Mouse (Mus musculus): ENCODE results near the gene Gm7247.
"Not testable (repeated sequence)": the region's sequence is repeated elsewhere in the genome, so short reads cannot be mapped to it uniquely, and the experiment has no call there.

The Gm7247 gene

GRCm38 (mm10) chr14:51361456-51361855 is at the start of gene Gm7247:
Gm7247 (plus strand) TSS chr14:51361756.
- DNase-seq (ENCODE audit: low spot score in 2 of 2), result no peak

- no peak for DNase-seq (ENCODE audit: low spot score in 2 of 2)
These were observed 37.6 kb upstream of the Gm7247 start for GRCm38 (mm10) chr14:51324001-51324400.

GRCm38 (mm10) chr14:51346027-51346426 is 15.5 kb upstream of the Gm7247 start:
- no peak for DNase-seq (ENCODE audit: low spot score in 2 of 2)

GRCm38 (mm10) chr14:51358111-51358982 is 3.2 kb upstream of the Gm7247 start:
- DNase-seq (ENCODE audit: low spot score in 2 of 2), result no peak

DNA sequence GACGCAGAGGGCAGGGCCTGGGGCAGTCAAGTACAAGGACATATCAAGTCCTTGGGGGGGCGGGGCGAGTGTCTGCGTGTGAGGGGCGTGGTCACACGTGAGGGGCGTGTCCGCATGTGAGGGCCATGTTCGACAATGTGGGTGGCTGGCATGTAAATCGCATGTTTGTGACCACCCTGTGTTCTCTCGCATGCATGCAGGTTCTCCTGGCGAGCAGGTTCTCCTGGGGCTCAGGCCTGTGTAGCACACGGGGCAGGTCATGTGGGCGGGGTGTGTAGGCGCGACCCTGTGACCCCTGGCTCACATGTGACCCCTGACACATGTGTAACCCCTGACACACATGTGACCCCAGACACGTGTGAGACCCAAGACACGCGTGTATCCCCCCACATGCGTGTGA is 21.2 kb downstream of the Gm7247 start:
- no peak for DNase-seq (ENCODE audit: low spot score in 2 of 2)

DNA sequence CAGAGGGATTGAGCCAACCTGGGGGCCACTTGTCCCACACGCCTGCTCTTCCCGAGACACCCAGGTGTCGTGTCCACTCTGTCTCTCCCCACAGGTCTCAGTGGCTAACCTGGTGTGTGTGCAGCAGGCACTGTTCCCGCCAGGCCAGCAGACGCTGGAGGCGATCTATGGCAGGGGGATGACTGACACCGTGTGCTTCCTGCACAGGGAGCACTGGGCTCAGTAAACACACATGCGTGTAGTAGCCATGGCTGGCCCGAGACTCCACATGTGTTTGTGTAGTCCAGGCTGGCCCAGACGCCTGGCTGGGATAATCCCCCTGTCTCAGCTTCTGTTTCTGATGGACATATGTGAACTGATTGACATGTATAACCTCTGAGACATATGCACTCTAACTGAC is 22.8 kb downstream of the Gm7247 start:
- DNase-seq (ENCODE audit: low spot score in 2 of 2), result no peak

GRCm38 (mm10) chr14:51385741-51386140 is 24.2 kb downstream of the Gm7247 start:
- DNase-seq (ENCODE audit: low spot score in 2 of 2), result no peak

DNA sequence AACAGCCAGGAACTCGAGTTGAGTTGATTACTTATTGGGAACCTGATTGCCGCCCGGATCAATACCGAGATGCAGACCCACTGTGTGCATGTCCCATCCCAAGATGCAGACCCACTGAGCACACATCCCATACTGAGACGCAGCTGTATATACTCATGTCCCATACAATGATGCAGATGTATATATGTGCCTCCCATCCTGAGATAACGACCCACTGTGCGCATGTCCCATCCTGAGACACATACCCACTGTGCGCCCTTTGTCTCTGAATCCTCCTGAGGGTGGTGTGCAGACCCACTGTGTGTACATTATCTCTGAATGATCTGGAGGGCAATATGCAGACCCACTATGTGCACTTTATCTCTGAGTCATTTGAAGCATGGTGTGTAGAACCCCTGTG is 26.2 kb downstream of the Gm7247 start:
- DNase-seq (ENCODE audit: low spot score in 2 of 2), result no peak

GRCm38 (mm10) chr14:51388222-51388621 is 26.7 kb downstream of the Gm7247 start:
- DNase-seq (ENCODE audit: low spot score in 2 of 2), result no peak

GRCm38 (mm10) chr14:51410520-51410919 is 49.0 kb downstream of the Gm7247 start, which contains the start of gene Vmn2r88:
Vmn2r88 (plus strand) TSS chr14:51410820.
- no peak for DNase-seq (ENCODE audit: low spot score in 2 of 2)

- DNase-seq (ENCODE audit: low spot score in 2 of 2), result no peak
These were observed 62.3 kb downstream of the Gm7247 start for GRCm38 (mm10) chr14:51423885-51424284.

- not testable (repeated sequence) for DNase-seq (ENCODE audit: low spot score in 2 of 2)
These were observed 68.6 kb downstream of the Gm7247 start for GRCm38 (mm10) chr14:51430138-51430537.

- no peak for DNase-seq (ENCODE audit: low spot score in 2 of 2)
These were observed 73.0 kb downstream of the Gm7247 start for GRCm38 (mm10) chr14:51434546-51434945.

DNA sequence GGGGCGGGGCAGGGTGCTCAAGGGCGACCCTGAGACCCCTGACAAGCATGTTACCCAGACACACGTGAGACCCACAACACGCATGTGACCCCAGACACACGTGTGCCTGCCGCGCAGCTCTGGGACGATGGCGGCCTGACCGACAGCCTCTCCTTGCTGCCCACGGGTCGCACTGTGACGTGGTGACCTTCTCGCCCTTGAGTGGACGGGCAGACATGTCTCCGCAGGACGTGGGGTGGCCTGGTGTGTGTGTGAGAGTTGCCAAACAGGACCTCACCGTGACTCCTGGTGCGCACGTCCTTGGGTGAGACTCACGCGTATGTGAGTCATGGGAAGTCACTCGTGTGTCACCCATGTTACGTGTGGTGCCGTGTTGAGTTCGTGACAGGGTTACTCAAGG is 73.5 kb downstream of the Gm7247 start:
- no peak for DNase-seq (ENCODE audit: low spot score in 2 of 2)

GRCm38 (mm10) chr14:51438955-51439354 is 77.4 kb downstream of the Gm7247 start:
- DNase-seq (ENCODE audit: low spot score in 2 of 2), result no peak

DNA sequence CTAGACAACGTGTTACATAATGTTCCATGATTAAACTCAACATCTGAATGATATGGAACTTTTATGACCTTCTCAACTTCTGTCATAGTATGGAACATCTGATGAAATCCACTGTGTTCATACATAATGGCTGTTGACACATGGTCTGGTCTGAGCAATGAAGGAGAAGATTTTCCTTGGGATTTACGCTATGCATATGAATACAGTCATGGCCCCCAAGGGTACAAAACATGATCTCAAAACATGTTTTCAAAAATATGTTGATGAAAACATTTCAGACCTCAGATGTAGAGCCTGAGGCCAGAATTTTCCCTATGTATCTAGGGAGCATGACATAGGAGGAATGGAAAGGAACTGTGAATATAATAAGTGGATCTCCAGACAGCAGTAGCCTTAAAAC is 90.0 kb downstream of the Gm7247 start, which contains the start of gene Vmn2r89:
Gene Vmn2r89, plus strand, starts transcription at position 301 of the 400 bp plus-strand sequence.
- DNase-seq (ENCODE audit: low spot score in 2 of 2), result not testable (repeated sequence)

DNA sequence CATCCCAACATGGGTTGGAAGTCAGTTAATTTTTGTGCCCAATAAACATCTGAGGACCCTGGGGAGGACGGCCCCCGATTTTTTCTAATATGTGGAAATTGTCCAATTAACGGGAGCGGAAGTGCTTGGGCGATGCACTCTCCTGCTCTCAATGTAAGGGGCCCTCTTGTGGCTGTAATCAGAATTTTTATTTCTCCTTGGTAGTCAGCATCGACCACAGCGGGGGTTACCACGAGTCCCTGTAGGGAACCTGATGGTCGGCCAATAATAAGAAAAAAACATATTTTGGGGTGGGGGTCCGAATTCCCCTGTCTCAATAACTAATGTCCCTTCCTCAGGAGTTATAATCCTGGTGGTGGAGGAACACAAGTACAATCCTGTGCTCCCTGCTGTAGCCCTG is 118.7 kb downstream of the Gm7247 start:
- not testable (repeated sequence) for DNase-seq (ENCODE audit: low spot score in 2 of 2)

GRCm38 (mm10) chr14:51481332-51482015 is 119.9 kb downstream of the Gm7247 start:
- not testable (repeated sequence) for DNase-seq (ENCODE audit: low spot score in 2 of 2)

DNA sequence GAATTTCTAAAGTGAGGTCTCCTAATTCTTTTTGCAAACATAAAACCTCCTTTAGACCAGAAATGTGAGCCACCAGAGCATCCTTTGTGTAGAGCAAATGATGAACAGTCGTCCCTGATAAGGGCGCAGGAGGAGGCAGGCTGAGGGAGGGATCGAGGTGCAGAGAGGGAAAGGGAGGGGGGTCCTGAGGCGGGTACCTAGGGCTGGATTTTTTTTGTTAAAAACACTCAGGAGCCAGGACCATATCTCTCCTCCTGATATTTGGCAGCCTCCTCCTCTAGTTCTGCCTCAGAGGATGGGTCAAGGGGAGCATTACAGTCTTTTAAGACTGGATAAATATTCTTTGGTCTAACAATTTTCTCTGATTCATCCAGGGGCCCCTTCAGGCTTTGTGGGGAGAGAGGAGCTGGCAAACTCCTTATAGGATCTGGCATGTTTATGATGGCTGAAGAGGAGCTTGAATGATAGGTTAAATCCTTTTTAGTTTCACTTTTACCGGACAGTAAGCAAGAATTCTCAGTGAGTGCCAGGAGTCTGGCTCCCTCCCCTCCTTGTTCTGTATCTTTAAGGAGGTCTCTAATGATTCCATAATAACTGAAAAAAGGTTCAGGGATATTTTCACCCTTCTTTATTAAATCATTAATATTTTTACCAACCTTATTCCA is 120.6 kb downstream of the Gm7247 start:
- no peak for DNase-seq (ENCODE audit: low spot score in 2 of 2)

GRCm38 (mm10) chr14:51482971-51483381 is 121.4 kb downstream of the Gm7247 start:
- DNase-seq (ENCODE audit: low spot score in 2 of 2), result not testable (repeated sequence)

DNA sequence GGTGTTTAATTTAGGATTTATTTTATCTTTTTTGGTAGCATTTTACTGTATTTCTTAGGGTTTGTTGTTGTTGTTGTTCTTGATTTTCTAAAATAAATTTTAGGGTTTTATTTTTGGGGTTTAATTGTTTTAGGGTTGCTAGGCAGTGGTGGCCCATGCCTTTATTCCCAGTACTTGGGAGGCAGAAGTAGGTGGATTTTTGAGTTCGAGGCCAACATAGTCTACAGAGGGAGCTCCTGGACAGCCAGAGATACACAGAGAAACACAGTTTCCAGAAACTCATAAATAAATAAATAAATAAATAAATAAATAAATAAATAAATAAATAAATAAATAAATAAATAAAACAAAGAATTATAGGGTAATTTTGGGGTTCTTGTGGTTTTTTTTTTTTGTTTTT is 122.1 kb downstream of the Gm7247 start:
- DNase-seq (ENCODE audit: low spot score in 2 of 2), result no peak

DNA sequence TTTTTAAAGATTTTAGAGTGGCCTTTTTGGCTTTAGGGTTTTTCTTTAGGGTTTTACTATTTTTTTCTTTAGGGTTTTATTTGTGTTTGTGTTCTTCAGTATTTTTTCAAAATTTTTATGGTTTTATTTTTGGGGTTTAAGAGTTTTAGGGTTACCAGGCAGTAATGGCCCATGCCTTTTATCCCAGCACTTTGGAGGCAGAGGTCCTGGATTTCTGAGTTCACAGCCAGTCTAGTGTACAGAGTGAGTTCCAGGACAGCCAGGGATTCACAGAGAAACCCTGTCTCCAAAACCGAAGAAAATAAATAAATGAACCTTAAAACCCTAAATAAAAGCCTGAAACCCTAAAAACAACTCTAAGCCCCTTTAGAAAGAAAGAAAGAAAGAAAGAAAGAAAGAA is 124.6 kb downstream of the Gm7247 start:
- DNase-seq (ENCODE audit: low spot score in 2 of 2), result no peak

Measured in urinary bladder, postnatal 36 days (tissue).